Mouse (Mus musculus): ENCODE results near the gene Esr1. TPM values are rescaled to one million over a fixed set of nuclear protein-coding genes. Genes with fewer than 3 reads are reported as not detected.
"Not testable (repeated sequence)": the region's sequence is repeated elsewhere in the genome, so short reads cannot be mapped to it uniquely, and the experiment has no call there.

The Esr1 gene
- 10 to 100 TPM in 23 of 26 experiments, 1 to 10 TPM in 3; 6.9 to 42.4 (median 24.0) TPM for total RNA-seq (2018; cell fraction: chromatin; rRNA removed)
- 1 to 10 TPM; 4.2 to 9.2 (median 6.1) TPM for total RNA-seq (2018; cell fraction: cytosol; rRNA removed)
- total RNA-seq (2018; cell fraction: nucleus; rRNA removed), result 10 to 100 TPM in 25 of 26 experiments, 1 to 10 TPM in 1; 8.4 to 29.7 (median 20.3) TPM
- 1.1 to 4.2 TPM (median 1.2 TPM) in 3 replicates for polyA plus RNA-seq (2018)

- peak within 1 kb of the TSS; percentile 78 for H3K27ac ChIP-seq
- WGBS (ENCODE audit: missing documents), result 5% methylated on average over 13 of the region's 13 CpGs
- H3K4me3 ChIP-seq (ENCODE audit: inconsistent target), result peak within 1 kb of the TSS; percentile 65
- no peaks in the 10 kb centered on the region for H3K79me2 ChIP-seq (ENCODE audit: inconsistent target)
- H3K36me3 ChIP-seq (ENCODE audit: inconsistent target), result no peaks in the 10 kb centered on the region
Measured at GRCm38 (mm10) chr10:4611386-4612155, at the start of gene Esr1. Esr1 (plus strand) TSS chr10:4611593.

- Histone ChIP-seq H3K27ac (no peak overlapping the region), H3K4me3 (ENCODE audit: inconsistent target) (no peak overlapping the region), H3K79me2 (ENCODE audit: inconsistent target) (no peaks in the 10 kb centered on the region), H3K36me3 (ENCODE audit: inconsistent target) (no peaks in the 10 kb centered on the region)
- WGBS (ENCODE audit: missing documents), result 100% methylated on average over 1 of the region's 1 CpGs
Measured at GRCm38 (mm10) chr10:4565148-4565547, 46.2 kb upstream of the Esr1 start.

- Histone ChIP-seq H3K4me3 (ENCODE audit: inconsistent target) (no peak overlapping the region), H3K79me2 (ENCODE audit: inconsistent target) (no peaks in the 10 kb centered on the region), H3K36me3 (ENCODE audit: inconsistent target) (no peaks in the 10 kb centered on the region), H3K27ac (no peak overlapping the region)
- WGBS (ENCODE audit: missing documents), result 100% methylated on average over 4 of the region's 4 CpGs
Measured at GRCm38 (mm10) chr10:4570778-4571177, 40.6 kb upstream of the Esr1 start.

- Histone ChIP-seq H3K79me2 (ENCODE audit: inconsistent target) (no peaks in the 10 kb centered on the region), H3K36me3 (ENCODE audit: inconsistent target) (no peaks in the 10 kb centered on the region), H3K4me3 (ENCODE audit: inconsistent target) (no peak overlapping the region), H3K27ac (no peak overlapping the region)
- WGBS (ENCODE audit: missing documents), result 95% methylated on average over 4 of the region's 4 CpGs
Measured at GRCm38 (mm10) chr10:4571304-4571703, 40.1 kb upstream of the Esr1 start.

GRCm38 (mm10) chr10:4581905-4582304 lies 29.5 kb upstream of the Esr1 start:
- WGBS (ENCODE audit: missing documents), result 94% methylated on average over 5 of the region's 5 CpGs
- H3K79me2 ChIP-seq (ENCODE audit: inconsistent target), result no peaks in the 10 kb centered on the region
- H3K36me3 ChIP-seq (ENCODE audit: inconsistent target), result no peaks in the 10 kb centered on the region
- no peak overlapping the region for H3K4me3 ChIP-seq (ENCODE audit: inconsistent target)
- H3K27ac ChIP-seq, result no peak overlapping the region

- Histone ChIP-seq H3K36me3 (ENCODE audit: inconsistent target) (no peaks in the 10 kb centered on the region), H3K27ac (no peak overlapping the region), H3K79me2 (ENCODE audit: inconsistent target) (no peaks in the 10 kb centered on the region), H3K4me3 (ENCODE audit: inconsistent target) (no peak overlapping the region)
- 97% methylated on average over 6 of the region's 6 CpGs for WGBS (ENCODE audit: missing documents)
Measured at GRCm38 (mm10) chr10:4586691-4587090, 24.7 kb upstream of the Esr1 start.

DNA sequence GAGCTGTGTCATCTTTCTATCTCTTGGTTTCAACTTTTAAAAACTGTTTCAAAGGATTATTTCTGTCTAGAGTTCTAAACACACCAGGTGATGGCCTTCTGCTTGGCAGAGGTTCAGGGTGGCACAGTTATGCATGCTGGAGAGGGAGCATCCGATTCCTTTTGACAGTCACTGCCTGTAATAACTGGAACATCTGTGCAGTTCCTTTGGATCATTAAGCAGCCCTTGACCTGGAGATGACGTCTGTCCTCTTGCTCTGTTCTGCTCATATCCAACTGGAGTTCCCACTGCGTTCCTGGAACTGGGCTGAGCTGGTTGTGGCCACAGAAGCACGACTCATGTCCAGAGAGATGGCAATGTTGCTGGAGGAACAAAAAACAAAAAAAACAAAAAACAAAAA lies 21.8 kb upstream of the Esr1 start:
- no peaks in the 10 kb centered on the region for H3K79me2 ChIP-seq (ENCODE audit: inconsistent target)
- no peak overlapping the region for H3K4me3 ChIP-seq (ENCODE audit: inconsistent target)
- no peak overlapping the region for H3K27ac ChIP-seq
- no peaks in the 10 kb centered on the region for H3K36me3 ChIP-seq (ENCODE audit: inconsistent target)
- WGBS (ENCODE audit: missing documents), result 88% methylated on average over 3 of the region's 4 CpGs

DNA sequence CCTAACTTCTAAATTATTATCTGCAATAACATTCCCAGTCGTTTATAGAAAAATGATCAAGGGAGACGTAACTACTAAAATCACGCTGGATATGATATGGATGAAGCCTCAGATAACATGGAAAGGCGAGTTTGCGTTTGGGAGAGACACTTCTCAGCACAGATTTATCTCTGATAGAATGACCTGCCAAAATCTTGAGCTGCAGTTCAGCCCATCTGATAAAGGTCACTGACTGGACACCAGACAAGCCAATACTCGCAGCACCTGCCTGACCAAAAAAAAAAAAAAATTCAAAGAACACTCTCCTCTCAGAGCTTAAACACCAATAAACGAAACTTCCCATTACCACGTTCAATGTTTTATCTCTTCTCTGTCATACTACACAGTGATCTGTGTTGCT lies 20.4 kb upstream of the Esr1 start:
- Histone ChIP-seq H3K79me2 (ENCODE audit: inconsistent target) (no peaks in the 10 kb centered on the region), H3K36me3 (ENCODE audit: inconsistent target) (no peaks in the 10 kb centered on the region), H3K27ac (no peak overlapping the region), H3K4me3 (ENCODE audit: inconsistent target) (no peak overlapping the region)
- 97% methylated on average over 7 of the region's 8 CpGs for WGBS (ENCODE audit: missing documents)

GRCm38 (mm10) chr10:4593828-4594227 lies 17.6 kb upstream of the Esr1 start:
- 91% methylated on average over 4 of the region's 4 CpGs for WGBS (ENCODE audit: missing documents)
- Histone ChIP-seq H3K36me3 (ENCODE audit: inconsistent target) (no peaks in the 10 kb centered on the region), H3K4me3 (ENCODE audit: inconsistent target) (no peak overlapping the region), H3K27ac (no peak overlapping the region), H3K79me2 (ENCODE audit: inconsistent target) (no peaks in the 10 kb centered on the region)

- Histone ChIP-seq H3K79me2 (ENCODE audit: inconsistent target) (no peaks in the 10 kb centered on the region), H3K27ac (no peak overlapping the region), H3K36me3 (ENCODE audit: inconsistent target) (no peaks in the 10 kb centered on the region), H3K4me3 (ENCODE audit: inconsistent target) (no peak overlapping the region)
- 71% methylated on average over 4 of the region's 4 CpGs for WGBS (ENCODE audit: missing documents)
Measured at GRCm38 (mm10) chr10:4597211-4597610, 14.2 kb upstream of the Esr1 start.

DNA sequence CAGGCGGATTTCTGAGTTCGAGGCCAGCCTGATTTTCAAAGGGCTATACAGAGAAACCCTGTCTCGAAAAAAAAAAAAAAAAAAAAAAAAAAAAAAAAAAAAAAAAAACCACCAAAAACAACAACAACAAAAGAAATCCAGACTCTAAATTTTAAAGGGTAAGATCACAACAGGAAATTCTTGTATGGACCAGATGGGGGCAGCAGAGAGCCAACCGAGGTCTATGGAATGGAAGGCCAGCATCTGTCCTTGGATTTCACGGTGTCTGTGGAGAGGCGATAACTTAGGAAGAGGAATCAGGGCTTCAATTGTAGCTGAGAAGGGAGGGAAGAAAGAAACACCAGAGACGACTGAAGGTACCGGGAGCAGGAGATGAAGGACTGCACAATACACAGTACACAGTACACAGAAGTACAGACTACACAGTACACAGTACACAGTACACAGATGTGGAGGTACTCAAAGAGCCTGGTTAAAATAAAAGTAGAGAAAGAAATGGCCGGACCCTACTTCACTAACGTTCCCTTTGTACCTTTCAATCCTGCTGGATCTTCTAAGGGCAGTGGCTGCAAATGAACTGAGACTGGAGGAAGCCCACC lies 13.1 kb upstream of the Esr1 start:
- WGBS (ENCODE audit: missing documents), result 81% methylated on average over 7 of the region's 10 CpGs
- H3K27ac ChIP-seq, result no peak overlapping the region
- no peak overlapping the region for H3K4me3 ChIP-seq (ENCODE audit: inconsistent target)
- no peaks in the 10 kb centered on the region for H3K36me3 ChIP-seq (ENCODE audit: inconsistent target)
- H3K79me2 ChIP-seq (ENCODE audit: inconsistent target), result no peaks in the 10 kb centered on the region

DNA sequence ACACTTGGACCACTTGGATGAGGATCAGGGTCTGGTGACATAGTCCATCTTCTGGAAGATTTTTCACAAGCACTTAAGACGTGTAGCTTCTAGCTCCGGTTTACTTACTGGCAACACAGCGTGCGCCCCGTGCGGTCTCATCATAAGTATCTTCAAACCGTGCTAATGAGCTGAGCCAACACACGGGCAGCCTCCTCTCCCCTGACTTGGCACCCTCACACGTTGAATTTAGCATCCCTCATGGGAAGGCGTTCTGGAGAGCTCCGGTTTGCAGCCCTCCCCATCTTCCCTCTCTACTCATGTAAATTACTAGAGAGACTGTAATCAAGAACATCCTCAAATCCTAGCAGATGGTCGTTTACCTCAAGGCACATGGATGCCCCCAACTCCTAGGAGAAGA lies 12.5 kb upstream of the Esr1 start:
- no peak overlapping the region for H3K4me3 ChIP-seq (ENCODE audit: inconsistent target)
- 93% methylated on average over 12 of the region's 12 CpGs for WGBS (ENCODE audit: missing documents)
- no peak overlapping the region for H3K27ac ChIP-seq
- no peaks in the 10 kb centered on the region for H3K36me3 ChIP-seq (ENCODE audit: inconsistent target)
- no peaks in the 10 kb centered on the region for H3K79me2 ChIP-seq (ENCODE audit: inconsistent target)

DNA sequence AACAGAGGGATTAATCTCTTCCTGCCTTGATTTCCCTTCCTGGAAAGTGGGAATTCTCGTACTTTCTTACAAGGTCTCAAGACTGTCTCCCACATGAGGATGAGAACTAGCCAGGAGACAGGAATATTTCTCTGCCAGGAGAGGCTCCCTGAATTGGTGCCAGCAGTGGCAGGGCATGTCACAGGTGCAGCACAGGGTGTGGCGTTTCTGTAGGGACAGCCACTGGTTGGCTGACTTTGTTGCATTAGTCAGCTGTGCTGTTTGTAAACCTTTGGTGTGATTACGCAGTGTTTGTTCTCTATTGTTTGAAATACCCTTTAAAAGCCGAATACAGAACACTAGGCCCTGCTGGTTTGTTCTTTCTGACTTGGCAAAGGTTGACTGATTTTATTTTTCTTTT lies 11.8 kb upstream of the Esr1 start:
- 97% methylated on average over 4 of the region's 4 CpGs for WGBS (ENCODE audit: missing documents)
- Histone ChIP-seq H3K79me2 (ENCODE audit: inconsistent target) (no peaks in the 10 kb centered on the region), H3K36me3 (ENCODE audit: inconsistent target) (no peaks in the 10 kb centered on the region), H3K27ac (no peak overlapping the region), H3K4me3 (ENCODE audit: inconsistent target) (no peak overlapping the region)

GRCm38 (mm10) chr10:4600796-4601474 lies 10.5 kb upstream of the Esr1 start:
- 30% methylated on average over 1 of the region's 2 CpGs for WGBS (ENCODE audit: missing documents)
- 0 out of 2 replicates have a peak overlapping the region, but pooled peaks have one; percentile 12 for H3K27ac ChIP-seq

DNA sequence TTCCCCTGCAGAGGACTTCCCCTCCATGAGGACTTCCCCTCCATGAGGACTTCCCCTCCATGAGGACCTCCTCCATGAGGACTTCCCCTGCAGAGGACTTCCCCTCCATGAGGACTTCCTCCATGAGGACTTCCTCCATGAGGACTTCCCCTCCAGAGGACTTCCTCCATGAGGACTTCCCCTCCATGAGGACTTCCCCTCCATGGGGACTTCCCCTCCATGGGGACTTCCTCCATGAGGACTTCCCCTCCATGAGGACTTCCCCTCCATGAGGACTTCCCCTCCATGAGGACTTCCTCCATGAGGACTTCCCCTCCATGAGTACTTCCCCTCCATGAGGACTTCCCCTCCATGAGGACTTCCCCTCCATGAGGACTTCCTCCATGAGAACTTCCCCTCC lies 9.8 kb upstream of the Esr1 start:
- H3K79me2 ChIP-seq (ENCODE audit: inconsistent target); H3K36me3 ChIP-seq (ENCODE audit: inconsistent target); H3K4me3 ChIP-seq (ENCODE audit: inconsistent target): not testable (repeated sequence)
- H3K27ac ChIP-seq, result peak overlapping the region; percentile 7; the same call in 1 of the 2 replicates

More at GRCm38 (mm10) chr10:4600796-4601474, 10.5 kb upstream of the Esr1 start:
- Histone ChIP-seq H3K36me3 (ENCODE audit: inconsistent target) (no peaks in the 10 kb centered on the region), H3K4me3 (ENCODE audit: inconsistent target) (no peak overlapping the region), H3K79me2 (ENCODE audit: inconsistent target) (no peaks in the 10 kb centered on the region)
